Mouse (Mus musculus) kidney, postnatal 0 days (tissue): ENCODE measurements around the gene B3gnt6. TPM values are rescaled to one million over a fixed set of nuclear protein-coding genes. Genes with fewer than 3 reads are reported as not detected.
A peak's percentile ranks its signal among the peaks of the same experiment; 100 is the strongest.

Experiments used
- ATAC-seq: fragments of 200-750 bp; cut with Nextera tagmentation; replicated peaks from 2 replicates; pipeline ENCODE4 v1.8.0; 2017; ENCODE audit warnings: low read depth, moderate number of reproducible peaks, moderate TSS enrichment, moderate library complexity; ENCODE audit not compliant: low FRiP score
- DNase-seq: peaks from one replicate; pipeline ENCODE4 v3.0.0-alpha.2; 2016; ENCODE audit warnings: low spot score
- H3K27ac ChIP-seq: fragments of 300-500 bp; sonication (generic); 2 replicates; pipeline ENCODE4 v1.5.1; 2014; ENCODE audit warnings: mild to moderate bottlenecking
- H3K27me3 ChIP-seq: fragments of 300-500 bp; sonication (generic); 2 replicates; pipeline ENCODE4 v1.6.1; 2014; ENCODE audit warnings: low read length, mixed read lengths; ENCODE audit not compliant: insufficient read depth
- H3K36me3 ChIP-seq: fragments of 300-500 bp; sonication (generic); 2 replicates; pipeline ENCODE4 v1.6.1; 2014; ENCODE audit warnings: low read length, mixed read lengths; ENCODE audit not compliant: insufficient read depth
- H3K4me1 ChIP-seq: fragments of 300-500 bp; sonication (generic); replicated peaks from 2 replicates; pipeline ENCODE4 v1.6.1; 2014; ENCODE audit warnings: antibody characterized with exemption, low read length, mixed read lengths; ENCODE audit not compliant: insufficient read depth
- H3K4me2 ChIP-seq: fragments of 300-500 bp; sonication (generic); 2 replicates; pipeline ENCODE4 v1.6.1; 2014; ENCODE audit warnings: mild to moderate bottlenecking, low read length, moderate library complexity, mixed read lengths
- H3K4me3 ChIP-seq: fragments of 300-500 bp; sonication (generic); replicated peaks from 2 replicates; pipeline ENCODE4 v1.5.1; 2014; ENCODE audit warnings: low read depth, low read length
- H3K9ac ChIP-seq: fragments of 300-500 bp; sonication (generic); 2 replicates; pipeline ENCODE4 v1.6.1; 2014; ENCODE audit warnings: low read depth, low read length
- H3K9me3 ChIP-seq: fragments of 300-500 bp; sonication (generic); replicated peaks from 2 replicates; pipeline ENCODE4 v1.6.1; 2016; ENCODE audit warnings: low read length, inconsistent platforms, mixed read lengths
- CTCF ChIP-seq: IDR thresholded peaks from 2 replicates; pipeline ENCODE4 v1.5.1; 2016; ENCODE audit warnings: antibody characterized with exemption, low read depth, mild to moderate bottlenecking, moderate library complexity
- WGBS: fragments of 180-500 bp; shearing (Covaris S2); extraction: QIAGEN DNeasy Blood & Tissue Kit; methylation state at CpG from one replicate; pipeline ENCODE4 v1.1.7; 2014; 5-methylcytosine and 5-hydroxymethylcytosine counted together
- polyA plus RNA-seq: library from polyadenylated mRNA; unstranded; fragments of >200 nt; fragmentation: Nextera tagmentation; extraction: Ambion mirVana; gene quantifications from 2 replicates; pipeline ENCODE4 v1.2.1, GENCODE M21; 2015

B3gnt6 gene
- polyA plus RNA-seq, 1 experiment from 2014 or later: 0.20 TPM

- Histone ChIP-seq H3K36me3 (no peaks in the 10 kb centered on the region), H3K9ac (no peak overlapping the region), H3K4me3 (no peak overlapping the region), H3K4me2 (no peak overlapping the region), H3K9me3 (no peaks in the 10 kb centered on the region), H3K27me3 (no peaks in the 10 kb centered on the region), H3K4me1 (peaks cover 8% of the 10 kb centered on the region; the same call in 1 of the 2 replicates), H3K27ac (no peak overlapping the region)
- no peak for ATAC-seq
- TF ChIP-seq CTCF: no peak
- no peak for DNase-seq
- WGBS: 55% methylated on average over 8 of the region's 8 CpGs
Measured at GRCm38 (mm10) chr7:98146447-98146845, 52.8 kb downstream of the B3gnt6 start.

- DNase-seq: no peak
- no peak for TF ChIP-seq CTCF
- Histone ChIP-seq H3K4me1 (peaks cover 8% of the 10 kb centered on the region; the same call in 1 of the 2 replicates), H3K9me3 (no peaks in the 10 kb centered on the region), H3K4me3 (no peak overlapping the region), H3K27ac (no peak overlapping the region), H3K36me3 (no peaks in the 10 kb centered on the region), H3K27me3 (no peaks in the 10 kb centered on the region), H3K9ac (no peak overlapping the region), H3K4me2 (no peak overlapping the region)
- ATAC-seq: no peak
- WGBS: 78% methylated on average over 12 of the region's 12 CpGs
Measured at GRCm38 (mm10) chr7:98145842-98146446, 53.3 kb downstream of the B3gnt6 start.

GRCm38 (mm10) chr7:98145402-98145801 is 53.9 kb downstream of the B3gnt6 start, which contains the start of gene Omp:
Gene Omp (minus strand): TSS chr7:98145502.
- H3K4me1 ChIP-seq: peaks cover 8% of the 10 kb centered on the region; the same call in 1 of the 2 replicates

GRCm38 (mm10) chr7:98142648-98143047 is 56.6 kb downstream of the B3gnt6 start:
- WGBS: 54% methylated on average over 3 of the region's 3 CpGs

More at GRCm38 (mm10) chr7:98145402-98145801, 53.9 kb downstream of the B3gnt6 start, which contains the start of gene Omp:
- no peak for TF ChIP-seq CTCF
- WGBS: 91% methylated on average over 5 of the region's 5 CpGs
- Histone ChIP-seq H3K4me2 (no peak within 1 kb of the TSS), H3K27ac (no peak within 1 kb of the TSS), H3K9me3 (no peaks in the 10 kb centered on the region), H3K4me3 (no peak within 1 kb of the TSS), H3K36me3 (no peaks in the 10 kb centered on the region), H3K9ac (no peak within 1 kb of the TSS), H3K27me3 (no peaks in the 10 kb centered on the region)
- ATAC-seq (no peak), DNase-seq (no peak)

More at GRCm38 (mm10) chr7:98142648-98143047, 56.6 kb downstream of the B3gnt6 start:
- no peak for DNase-seq
- Histone ChIP-seq H3K9ac (no peak overlapping the region), H3K4me3 (no peak overlapping the region), H3K27ac (0 out of 2 replicates have a peak overlapping the region, but pooled peaks have one; percentile 25), H3K27me3 (no peaks in the 10 kb centered on the region), H3K4me2 (no peak overlapping the region), H3K36me3 (no peaks in the 10 kb centered on the region), H3K4me1 (no peaks in the 10 kb centered on the region), H3K9me3 (no peaks in the 10 kb centered on the region)
- TF ChIP-seq CTCF: no peak
- ATAC-seq: 0 out of 2 replicates have a peak, but pooled peaks have one; percentile 31

Other genes starting within 250 kb of the B3gnt6 start
- gene Myo7a, start 80.0 kb downstream of the B3gnt6 start, polyA plus RNA-seq: 7.6 and 8.7 TPM in 2 replicates
- 0.38 and 0.50 TPM in 2 replicates for gene Omp, start 54.0 kb downstream of the B3gnt6 start, polyA plus RNA-seq
- 12.9 and 13.0 TPM in 2 replicates for gene Capn5, start 21.2 kb downstream of the B3gnt6 start, polyA plus RNA-seq
- gene Acer3, start 121.7 kb upstream of the B3gnt6 start, polyA plus RNA-seq: 22.1 and 25.1 TPM in 2 replicates
- gene Tsku, start 161.8 kb upstream of the B3gnt6 start, polyA plus RNA-seq: 7.1 and 8.3 TPM in 2 replicates
- not detected in 2 replicates for gene Gucy2d, start 240.9 kb upstream of the B3gnt6 start, polyA plus RNA-seq